Mouse (Mus musculus) lung, embryonic 14.5 days (tissue): Measurements from ENCODE around the gene Zpr1. TPM values are rescaled to one million over a fixed set of nuclear protein-coding genes. Genes with fewer than 3 reads are reported as not detected.

Experiments
- ATAC-seq: fragments of 200-750 bp; cut with Nextera tagmentation; 2 replicates; pipeline ENCODE4 v1.8.0; 2017; ENCODE audit warnings: mild to moderate bottlenecking, moderate TSS enrichment, moderate library complexity; ENCODE audit not compliant: insufficient read depth
- DNase-seq: peaks from one replicate; pipeline ENCODE4 v3.0.0-alpha.2; 2015
- H3K27ac ChIP-seq: fragments of 300-500 bp; sonication (generic); 2 replicates; pipeline ENCODE4 v1.5.1; 2014; ENCODE audit warnings: low read depth, mild to moderate bottlenecking, moderate library complexity
- H3K27me3 ChIP-seq: fragments of 300-500 bp; sonication (generic); 2 replicates; pipeline ENCODE4 v1.6.1; 2014; ENCODE audit warnings: low read length, control low read depth; ENCODE audit not compliant: insufficient read depth
- H3K36me3 ChIP-seq: fragments of 300-500 bp; sonication (generic); 2 replicates; pipeline ENCODE4 v1.6.1; 2014; ENCODE audit warnings: control low read depth; ENCODE audit not compliant: insufficient read depth
- H3K4me1 ChIP-seq: fragments of 300-500 bp; sonication (generic); 2 replicates; pipeline ENCODE4 v1.6.1; 2014; ENCODE audit warnings: antibody characterized with exemption, control low read depth; ENCODE audit not compliant: insufficient read depth
- H3K4me2 ChIP-seq: fragments of 300-500 bp; sonication (generic); 2 replicates; pipeline ENCODE4 v1.6.1; 2014; ENCODE audit warnings: mild to moderate bottlenecking
- H3K4me3 ChIP-seq: fragments of 300-500 bp; sonication (generic); 2 replicates; pipeline ENCODE4 v1.5.1; 2014; ENCODE audit warnings: low read depth, low read length
- H3K9ac ChIP-seq: fragments of 300-500 bp; sonication (generic); 2 replicates; pipeline ENCODE4 v1.6.1; 2014
- H3K9me3 ChIP-seq: fragments of 300-500 bp; sonication (generic); 2 replicates; pipeline ENCODE4 v1.6.1; 2016; ENCODE audit warnings: low read depth, low read length, control low read depth
- CTCF ChIP-seq: IDR thresholded peaks from 2 replicates; pipeline ENCODE4 v1.5.1; 2016; ENCODE audit warnings: antibody characterized with exemption, low read depth
- WGBS: fragments of 180-500 bp; shearing (Covaris S2); extraction: QIAGEN DNeasy Blood & Tissue Kit; methylation state at CpG from one replicate; pipeline ENCODE4 v1.1.7; 2014; 5-methylcytosine and 5-hydroxymethylcytosine counted together
- polyA plus RNA-seq: library from polyadenylated mRNA; unstranded; fragments of >200 nt; fragmentation: Nextera tagmentation; extraction: Ambion mirVana; gene quantifications from 2 replicates; pipeline ENCODE4 v1.2.1, GENCODE M21; 2014

Zpr1 gene
- polyA plus RNA-seq, 1 experiment from 2014 or later, result 56.0 TPM

DNA sequence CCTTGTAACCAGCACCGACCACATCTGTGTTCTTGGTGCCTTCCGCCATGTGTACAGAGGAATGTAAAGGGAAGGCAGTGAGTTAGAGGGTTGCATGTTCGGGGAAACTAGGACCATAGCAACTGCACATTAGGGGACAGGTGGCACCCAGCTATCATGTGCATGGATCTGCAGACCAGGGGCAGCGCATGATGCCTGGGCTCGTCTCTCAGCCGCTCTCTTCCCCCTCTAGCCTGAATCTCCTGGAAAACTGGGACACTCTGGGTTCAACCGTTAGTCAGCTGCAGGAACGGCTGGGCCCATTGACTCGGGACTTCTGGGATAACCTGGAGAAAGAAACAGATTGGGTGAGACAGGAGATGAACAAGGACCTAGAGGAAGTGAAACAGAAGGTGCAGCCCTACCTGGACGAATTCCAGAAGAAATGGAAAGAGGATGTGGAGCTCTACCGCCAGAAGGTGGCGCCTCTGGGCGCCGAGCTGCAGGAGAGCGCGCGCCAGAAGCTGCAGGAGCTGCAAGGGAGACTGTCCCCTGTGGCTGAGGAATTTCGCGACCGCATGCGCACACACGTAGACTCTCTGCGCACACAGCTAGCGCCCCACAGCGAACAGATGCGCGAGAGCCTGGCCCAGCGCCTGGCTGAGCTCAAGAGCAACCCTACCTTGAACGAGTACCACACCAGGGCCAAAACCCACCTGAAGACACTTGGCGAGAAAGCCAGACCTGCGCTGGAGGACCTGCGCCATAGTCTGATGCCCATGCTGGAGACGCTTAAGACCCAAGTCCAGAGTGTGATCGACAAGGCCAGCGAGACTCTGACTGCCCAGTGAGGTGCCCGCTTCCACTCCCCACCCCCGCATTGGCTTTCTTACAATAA is 43.1 kb upstream of the Zpr1 start:
- 0 out of 2 replicates have a peak, but pooled peaks cover 2% of the 10 kb centered on the region for H3K36me3 ChIP-seq
- DNase-seq (peak; percentile 94), ATAC-seq (peak; percentile 95)
- peak overlapping the region; percentile 37 for H3K4me3 ChIP-seq
- H3K27me3 ChIP-seq, result 0 out of 2 replicates have a peak, but pooled peaks cover 3% of the 10 kb centered on the region
- 14% methylated on average over 37 of the region's 37 CpGs for WGBS
- H3K9me3 ChIP-seq, result no peaks in the 10 kb centered on the region
- H3K27ac ChIP-seq, result no peak overlapping the region
- TF ChIP-seq CTCF, result peak; percentile 85
- peak overlapping the region; percentile 56 for H3K9ac ChIP-seq
- H3K4me2 ChIP-seq, result peak overlapping the region; percentile 68
- no peaks in the 10 kb centered on the region for H3K4me1 ChIP-seq

DNA sequence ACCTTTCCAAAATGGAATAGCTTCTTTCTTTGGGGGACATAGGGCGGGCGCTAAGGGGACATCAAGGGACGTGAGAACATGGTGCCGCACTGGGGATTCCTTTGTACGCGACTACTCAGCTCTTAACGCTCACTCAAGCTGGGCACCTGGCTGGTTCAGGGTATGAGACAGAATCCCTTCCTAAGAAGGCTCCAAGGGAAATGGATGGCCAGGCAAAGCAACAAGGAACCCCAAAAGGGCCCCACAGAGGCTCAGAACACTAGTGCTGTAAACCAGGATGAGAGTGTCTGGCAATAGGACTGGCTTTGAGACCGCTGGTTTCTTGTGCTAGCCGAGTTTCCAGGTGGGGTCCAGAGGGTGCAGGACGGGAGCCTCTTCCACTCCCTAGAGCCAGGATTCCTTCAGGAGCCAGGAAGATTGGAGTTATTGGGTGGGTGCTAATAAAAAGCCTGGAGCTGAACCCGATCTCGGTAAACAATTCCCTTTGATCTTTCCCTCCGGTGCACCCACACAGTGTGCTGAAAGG is 42.4 kb upstream of the Zpr1 start:
- ATAC-seq, result no peak

DNA sequence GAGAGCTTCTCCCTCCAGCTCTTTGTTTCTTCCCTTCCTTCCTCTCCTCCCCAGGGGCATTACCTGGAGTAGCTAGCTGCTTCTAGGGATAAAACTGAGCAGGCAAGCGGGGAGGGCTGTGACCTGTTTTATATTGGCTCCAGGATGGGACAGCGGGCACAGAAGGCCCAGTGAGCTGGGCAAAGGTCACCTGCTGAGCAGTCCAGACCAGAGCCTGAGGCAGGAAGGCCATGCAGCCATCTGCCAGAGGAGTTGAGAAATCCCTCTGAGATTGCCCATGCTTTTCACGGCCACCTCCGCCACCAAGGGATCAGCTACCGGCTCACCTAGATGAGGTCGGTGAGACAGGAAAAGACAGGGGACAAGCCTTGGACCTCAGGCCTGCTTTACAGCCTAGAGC is 37.7 kb upstream of the Zpr1 start:
- Histone ChIP-seq H3K4me3 (no peak overlapping the region), H3K27me3 (0 out of 2 replicates have a peak, but pooled peaks cover 3% of the 10 kb centered on the region), H3K9ac (no peak overlapping the region), H3K36me3 (no peaks in the 10 kb centered on the region), H3K27ac (no peak overlapping the region), H3K9me3 (no peaks in the 10 kb centered on the region), H3K4me2 (no peak overlapping the region), H3K4me1 (no peaks in the 10 kb centered on the region)
- TF ChIP-seq CTCF, result no peak
- ATAC-seq (no peak), DNase-seq (no peak)
- WGBS, result 80% methylated on average over 6 of the region's 6 CpGs

More for the DNA sequence above, 42.4 kb upstream of the Zpr1 start:
- H3K36me3 ChIP-seq, result no peaks in the 10 kb centered on the region
- WGBS, result 18% methylated on average over 13 of the region's 13 CpGs
- no peak overlapping the region for H3K27ac ChIP-seq
- peak overlapping the region; percentile 37 for H3K4me3 ChIP-seq
- H3K9ac ChIP-seq, result peak overlapping the region; percentile 56
- 0 out of 2 replicates have a peak, but pooled peaks cover 3% of the 10 kb centered on the region for H3K27me3 ChIP-seq
- no peaks in the 10 kb centered on the region for H3K9me3 ChIP-seq
- TF ChIP-seq CTCF, result no peak
- H3K4me2 ChIP-seq, result peak overlapping the region; percentile 68
- peak; percentile 8 for DNase-seq
- no peaks in the 10 kb centered on the region for H3K4me1 ChIP-seq

GRCm38 (mm10) chr9:46235596-46235648 is 37.4 kb upstream of the Zpr1 start, which contains the start of gene Apoc3:
Gene Apoc3, minus strand, starts transcription at chr9:46235636.
- H3K27ac ChIP-seq, result no peak within 1 kb of the TSS
- H3K4me3 ChIP-seq, result no peak within 1 kb of the TSS
- H3K27me3 ChIP-seq, result 0 out of 2 replicates have a peak, but pooled peaks cover 3% of the 10 kb centered on the region
- H3K4me2 ChIP-seq, result no peak within 1 kb of the TSS
- no peaks in the 10 kb centered on the region for H3K9me3 ChIP-seq
- DNase-seq, result no peak
- ATAC-seq, result no peak
- H3K36me3 ChIP-seq, result no peaks in the 10 kb centered on the region
- no peak for TF ChIP-seq CTCF
- H3K9ac ChIP-seq, result no peak within 1 kb of the TSS
- H3K4me1 ChIP-seq, result no peaks in the 10 kb centered on the region

- H3K4me3 ChIP-seq, result no peak overlapping the region
- no peaks in the 10 kb centered on the region for H3K9me3 ChIP-seq
- no peak overlapping the region for H3K9ac ChIP-seq
- H3K27me3 ChIP-seq, result 0 out of 2 replicates have a peak, but pooled peaks cover 3% of the 10 kb centered on the region
- no peaks in the 10 kb centered on the region for H3K4me1 ChIP-seq
- H3K4me2 ChIP-seq, result no peak overlapping the region
- DNase-seq (no peak), ATAC-seq (no peak)
- H3K36me3 ChIP-seq, result no peaks in the 10 kb centered on the region
- 39% methylated on average over 4 of the region's 4 CpGs for WGBS
- no peak overlapping the region for H3K27ac ChIP-seq
- TF ChIP-seq CTCF, result no peak
These were observed 37.2 kb upstream of the Zpr1 start for GRCm38 (mm10) chr9:46235649-46236048.

GRCm38 (mm10) chr9:46238850-46239249 is 34.0 kb upstream of the Zpr1 start:
- no peak for TF ChIP-seq CTCF
- 78% methylated on average over 7 of the region's 7 CpGs for WGBS
- H3K4me1 ChIP-seq, result no peaks in the 10 kb centered on the region
- H3K36me3 ChIP-seq, result no peaks in the 10 kb centered on the region
- no peak overlapping the region for H3K9ac ChIP-seq
- H3K27ac ChIP-seq, result no peak overlapping the region
- H3K9me3 ChIP-seq, result no peaks in the 10 kb centered on the region
- no peaks in the 10 kb centered on the region for H3K27me3 ChIP-seq
- no peak overlapping the region for H3K4me3 ChIP-seq
- no peak for DNase-seq
- ATAC-seq, result no peak
- no peak overlapping the region for H3K4me2 ChIP-seq

DNA sequence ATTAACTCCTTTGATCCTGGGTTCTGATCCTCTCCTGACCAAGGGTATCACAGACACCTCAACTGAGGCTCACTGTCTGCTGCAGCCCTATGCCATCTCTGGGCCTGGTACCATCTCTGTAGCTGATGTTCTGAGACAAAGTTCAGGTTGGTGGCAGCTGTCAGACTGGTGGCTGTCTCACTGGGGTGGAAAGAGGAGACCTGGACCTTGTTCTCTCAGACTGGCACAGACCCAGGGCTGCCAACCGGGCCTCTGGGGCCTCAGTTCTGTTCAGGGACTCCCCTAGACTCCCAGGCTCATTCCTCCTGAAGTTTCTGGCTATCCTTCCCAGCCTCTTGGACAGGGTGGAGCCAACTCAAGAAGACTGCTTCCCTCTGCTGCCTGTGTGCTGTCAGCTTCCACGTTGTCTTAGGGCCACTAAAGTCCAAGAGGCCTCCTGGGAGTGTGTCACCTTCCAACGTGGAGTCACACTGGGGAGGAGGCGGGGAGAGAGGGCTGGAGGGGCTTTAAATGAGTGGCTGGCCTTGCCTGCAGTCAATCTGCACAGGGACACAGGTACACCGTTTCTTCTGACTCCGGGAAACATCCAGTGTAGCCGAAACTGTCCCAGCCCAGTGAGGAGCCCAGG is 32.2 kb upstream of the Zpr1 start, which contains the start of gene Apoa4:
Apoa4 (plus strand) TSS at position 171 of the 628 bp plus-strand sequence.
- ATAC-seq (no peak), DNase-seq (no peak)
- Histone ChIP-seq H3K27ac (no peak within 1 kb of the TSS), H3K4me1 (no peaks in the 10 kb centered on the region), H3K27me3 (no peaks in the 10 kb centered on the region), H3K9me3 (no peaks in the 10 kb centered on the region), H3K9ac (no peak within 1 kb of the TSS), H3K36me3 (no peaks in the 10 kb centered on the region), H3K4me3 (no peak within 1 kb of the TSS), H3K4me2 (no peak within 1 kb of the TSS)
- WGBS, result 61% methylated on average over 7 of the region's 7 CpGs
- TF ChIP-seq CTCF, result no peak
